Mouse (Mus musculus) olfactory bulb, adult 2 months (tissue): ENCODE results near the gene Jakmip3.

ENCODE experiments used
- CTCF ChIP-seq: fragments of 200-500 bp; IDR thresholded peaks from 2 replicates; pipeline ENCODE4 v1.5.1; 2012; ENCODE audit warnings: low read depth, mild to moderate bottlenecking, low read length, moderate library complexity; ENCODE audit not compliant: insufficient read depth
- POLR2A ChIP-seq: fragments of 200-500 bp; IDR thresholded peaks from 2 replicates; pipeline ENCODE4 v1.6.1; 2012; ENCODE audit warnings: mild to moderate bottlenecking, low read depth, low read length, moderate library complexity; ENCODE audit not compliant: insufficient read depth

GRCm38 (mm10) chr7:139086195-139087158 lies 145.9 kb downstream of the Jakmip3 start:
- no peak for TF ChIP-seq POLR2A
- no peak for TF ChIP-seq CTCF
